Mouse (Mus musculus) neural tube, embryonic 11.5 days (tissue): ENCODE results near the gene Plin3. TPM values are rescaled to one million over a fixed set of nuclear protein-coding genes. Genes with fewer than 3 reads are reported as not detected.

Experiments
- microRNA counts: library from miRNA; unstranded; fragments of <30 nt; microRNA quantifications from one replicate; lab custom pipeline; 2015
- microRNA-seq: library from miRNA; unstranded; fragments of <30 nt; microRNA quantifications from one replicate; pipeline ENCODE4, GENCODE M21; 2016
- polyA plus RNA-seq: library from polyadenylated mRNA; unstranded; fragments of >200 nt; fragmentation: Nextera tagmentation; extraction: Ambion mirVana; gene quantifications from 2 replicates; pipeline ENCODE4 v1.2.1, GENCODE M21; 2014

Gene Plin3
- polyA plus RNA-seq, 1 experiment from 2014 or later, result 37.8 TPM

MicroRNA genes within 50 kb of the gene (microRNA counts, 519-probe panel; counts per million panel counts)
- microRNA mmu-miR-7b (lab: Ali Mortazavi, UCI), result 171 counts per million, percentile 57 among the panel's probes with 10 or more counts

Small RNA genes lying within 50 kb of the gene (microRNA-seq; reads per million reads assigned to microRNA genes)
- 154 reads per million, percentile 57 among the genes with 10 or more reads in this experiment for gene Mir7b

Other genes starting within 250 kb of the Plin3 start
- 45.3 and 45.6 TPM in 2 replicates for gene Ubxn6, start 217.8 kb downstream of the Plin3 start, polyA plus RNA-seq
- gene Hdgfl2, start 213.2 kb downstream of the Plin3 start, polyA plus RNA-seq, result 124 and 136 TPM in 2 replicates
- 0.13 TPM in 1 of 2 replicates, not detected in the other for gene Plin4, start 183.1 kb downstream of the Plin3 start, polyA plus RNA-seq
- 0.16 and 0.23 TPM in 2 replicates for gene Plin5, start 175.3 kb downstream of the Plin3 start, polyA plus RNA-seq
- not detected in 2 replicates for gene Lrg1, start 170.9 kb downstream of the Plin3 start, polyA plus RNA-seq
- 3.9 and 4.3 TPM in 2 replicates for gene Sema6b, start 152.5 kb downstream of the Plin3 start, polyA plus RNA-seq
- gene Tnfaip8l1, start 130.4 kb downstream of the Plin3 start, polyA plus RNA-seq, result 10.2 and 11.0 TPM in 2 replicates
- 67.7 and 71.2 TPM in 2 replicates for gene Mydgf, start 109.0 kb downstream of the Plin3 start, polyA plus RNA-seq
- gene Dpp9, start 74.0 kb downstream of the Plin3 start, polyA plus RNA-seq, result 39.1 and 42.5 TPM in 2 replicates
- 16.8 and 18.3 TPM in 2 replicates for gene Fem1a, start 36.1 kb downstream of the Plin3 start, polyA plus RNA-seq
- gene Ticam1, start 16.1 kb downstream of the Plin3 start, polyA plus RNA-seq, result 2.4 and 2.5 TPM in 2 replicates
- gene Arrdc5, start 7.4 kb upstream of the Plin3 start, polyA plus RNA-seq, result not detected in 2 replicates
- gene Uhrf1, start 10.4 kb upstream of the Plin3 start, polyA plus RNA-seq, result 116 and 128 TPM in 2 replicates
- gene Kdm4b, start 33.2 kb upstream of the Plin3 start, polyA plus RNA-seq, result 53.5 and 59.9 TPM in 2 replicates
- 164 and 174 TPM in 2 replicates for gene Ptprs, start 183.6 kb upstream of the Plin3 start, polyA plus RNA-seq
- gene Znrf4, start 219.6 kb upstream of the Plin3 start, polyA plus RNA-seq, result not detected in 2 replicates